Mouse (Mus musculus) adrenal gland, adult 8-10 months (tissue): ENCODE results near the gene Srsf11. TPM values are rescaled to one million over a fixed set of nuclear protein-coding genes. Genes with fewer than 3 reads are reported as not detected.

ENCODE experiments used
- DNase-seq: peaks from one replicate; pipeline ENCODE4 v3.0.0; 2022
- total RNA-seq, 4 experiments: library from RNA; stranded (reverse); gene quantifications; 2 replicates each; pipeline ENCODE4 v1.2.4; 2022

Srsf11 gene
- total RNA-seq, 4 experiments from 2014 or later = 105 to 280 (median 186) TPM

DNA sequence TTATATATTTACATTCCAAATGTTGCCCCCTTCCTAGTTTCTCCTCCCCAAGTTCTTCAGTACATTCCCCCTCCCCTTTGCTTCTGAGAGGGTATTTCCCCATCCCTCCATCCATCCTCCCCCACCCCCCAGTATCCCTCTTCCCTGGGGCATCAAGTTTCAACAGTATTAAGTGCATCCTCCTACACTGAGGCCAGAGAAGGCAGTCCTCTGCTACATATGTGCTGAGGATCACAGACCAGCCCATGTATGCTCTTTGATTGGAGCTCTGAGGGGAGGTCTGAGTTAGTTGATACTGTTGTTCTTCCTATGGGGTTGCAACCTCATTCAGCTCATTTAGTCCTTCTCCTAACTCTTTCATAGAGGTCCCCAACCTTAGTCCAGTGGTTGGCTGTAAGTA is 56.8 kb downstream of the Srsf11 start:
- DNase-seq = no peak

GRCm38 (mm10) chr3:157973236-157973635 is 63.2 kb downstream of the Srsf11 start:
- DNase-seq = no peak

DNA sequence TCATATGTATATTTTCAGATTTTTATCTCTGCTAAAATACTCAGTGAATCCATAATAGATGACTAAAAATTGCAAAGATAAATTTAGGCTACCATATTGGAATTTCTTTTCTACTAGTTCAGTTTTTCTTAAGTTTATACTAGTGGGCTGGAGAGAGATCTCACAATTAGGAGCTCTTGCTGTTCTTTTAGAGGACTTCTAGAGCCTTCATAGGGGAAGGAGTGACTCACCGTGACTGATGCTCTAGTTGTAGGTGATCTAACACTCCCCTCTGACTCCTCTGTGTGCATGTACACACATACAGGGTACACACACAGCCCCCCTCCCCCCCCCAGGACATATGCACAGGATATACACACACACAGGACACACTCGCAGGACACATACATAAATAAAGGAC is 65.3 kb downstream of the Srsf11 start:
- DNase-seq = no peak

Other genes with a start within 250 kb of the Srsf11 start
- 10 to 100 TPM; 18.2 to 33.6 (median 19.2) TPM for gene Cth, start 111.6 kb downstream of the Srsf11 start, total RNA-seq
- gene Ankrd13c, start 89.4 kb downstream of the Srsf11 start, total RNA-seq = 10 to 100 TPM; 67.8 to 89.5 (median 86.9) TPM
- 10 to 100 TPM; 33.5 to 47.2 (median 41.3) TPM for gene Lrrc40, start within 50 bp of the Srsf11 start, total RNA-seq